Mouse (Mus musculus) brain, embryonic 14.5 days (tissue): Measurements from ENCODE around the gene Gbf1.

Experiments used
- CTCF ChIP-seq: fragments of 200-500 bp; IDR thresholded peaks from 2 replicates; pipeline ENCODE4 v1.5.1; 2012; ENCODE audit warnings: inconsistent platforms, mild to moderate bottlenecking, moderate library complexity, borderline replicate concordance; ENCODE audit not compliant: insufficient read depth, insufficient read length; ENCODE audit errors: extremely low read depth
- POLR2A ChIP-seq: fragments of 200-500 bp; IDR thresholded peaks from 2 replicates; pipeline ENCODE4 v1.6.1; 2012; ENCODE audit warnings: mild to moderate bottlenecking, inconsistent platforms, borderline replicate concordance; ENCODE audit not compliant: poor library complexity, insufficient read depth, insufficient read length, severe bottlenecking; ENCODE audit errors: extremely low read depth

DNA sequence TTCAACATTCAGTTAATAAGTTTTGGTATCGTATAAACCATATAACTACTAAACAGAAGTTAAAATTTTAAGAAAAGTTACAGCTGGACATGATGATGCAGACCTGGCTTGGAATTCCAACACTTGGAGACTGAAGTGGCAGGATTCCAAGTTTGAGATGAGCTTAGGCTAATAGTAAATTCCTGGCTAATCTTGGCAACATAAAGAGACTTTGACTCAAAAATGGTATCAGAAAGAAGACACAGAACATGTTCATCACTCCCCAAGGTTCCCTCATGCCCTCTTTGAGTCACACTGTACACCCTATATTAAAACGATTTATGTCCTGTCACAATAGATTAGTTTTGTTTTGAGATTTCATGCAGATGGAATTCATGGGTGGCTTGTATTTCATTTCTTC, 72.6 kb downstream of the Gbf1 start:
- TF ChIP-seq CTCF (no peak), POLR2A (no peak)
